Mouse (Mus musculus) heart, embryonic 14.5 days (tissue): ENCODE results near the gene Fgfr2. TPM values are rescaled to one million over a fixed set of nuclear protein-coding genes. Genes with fewer than 3 reads are reported as not detected.

Experiments used
- ATAC-seq: fragments of 200-750 bp; cut with Nextera tagmentation; 2 replicates; pipeline ENCODE4 v1.8.0; 2017; ENCODE audit warnings: low read depth, moderate TSS enrichment; ENCODE audit not compliant: insufficient number of reproducible peaks, insufficient read depth, low FRiP score
- H3K27ac ChIP-seq, 2 experiments: fragments of 200-500 bp in 1 of 2; fragments of 300-500 bp in 1 of 2; sonication (generic) in 1 of 2; replicated peaks in 1 of 2; 2 replicates each; pipeline ENCODE4 v1.5.1; 2012 to 2014; ENCODE audit warnings: low read depth in 2 of 2, low read length in 2 of 2, control low read depth in 1 of 2, mild to moderate bottlenecking in 1 of 2, mixed read lengths in 1 of 2; ENCODE audit not compliant: control insufficient read depth in 1 of 2, insufficient read depth in 1 of 2
- H3K27me3 ChIP-seq: fragments of 300-500 bp; sonication (generic); 2 replicates; pipeline ENCODE4 v1.6.1; 2014; ENCODE audit warnings: mild to moderate bottlenecking, low read length, control low read depth; ENCODE audit not compliant: control insufficient read depth, insufficient read depth
- H3K36me3 ChIP-seq: fragments of 300-500 bp; sonication (generic); 2 replicates; pipeline ENCODE4 v1.6.1; 2014; ENCODE audit warnings: mild to moderate bottlenecking, control low read depth, low read length, mixed read lengths; ENCODE audit not compliant: control insufficient read depth, insufficient read depth
- H3K4me1 ChIP-seq, 2 experiments: fragments of 200-500 bp in 1 of 2; fragments of 300-500 bp in 1 of 2; sonication (generic) in 1 of 2; 2 replicates each; pipeline ENCODE4 v1.6.1; 2012 to 2014; ENCODE audit warnings: low read length in 2 of 2, control low read depth in 1 of 2, mixed read lengths in 1 of 2; ENCODE audit not compliant: control insufficient read depth in 2 of 2, insufficient read depth in 2 of 2
- H3K4me2 ChIP-seq: fragments of 300-500 bp; sonication (generic); 2 replicates; pipeline ENCODE4 v1.6.1; 2014; ENCODE audit warnings: mild to moderate bottlenecking, low read length
- H3K4me3 ChIP-seq, 2 experiments: fragments of 200-500 bp in 1 of 2; fragments of 300-500 bp in 1 of 2; sonication (generic) in 1 of 2; 2 replicates each; pipeline ENCODE4 v1.5.1; 2012 to 2014; ENCODE audit warnings: low read length in 2 of 2, mild to moderate bottlenecking in 2 of 2, control low read depth in 1 of 2, low read depth in 1 of 2, moderate library complexity in 1 of 2; ENCODE audit not compliant: control insufficient read depth in 1 of 2, insufficient read depth in 1 of 2
- H3K9ac ChIP-seq: fragments of 300-500 bp; sonication (generic); 2 replicates; pipeline ENCODE4 v1.6.1; 2014; ENCODE audit warnings: mild to moderate bottlenecking, low read length
- H3K9me3 ChIP-seq: fragments of 300-500 bp; sonication (generic); 2 replicates; pipeline ENCODE4 v1.6.1; 2016; ENCODE audit warnings: low read length, control low read depth; ENCODE audit not compliant: control insufficient read depth
- WGBS: fragments of 180-500 bp; shearing (Covaris S2); extraction: QIAGEN DNeasy Blood & Tissue Kit; methylation state at CpG from one replicate; pipeline ENCODE4 v1.1.7; 2014; 5-methylcytosine and 5-hydroxymethylcytosine counted together
- polyA plus RNA-seq: library from polyadenylated mRNA; unstranded; fragments of >200 nt; fragmentation: Nextera tagmentation; extraction: Ambion mirVana; gene quantifications from 2 replicates; pipeline ENCODE4 v1.2.1, GENCODE M21; 2014

The Fgfr2 gene
- polyA plus RNA-seq, 1 experiment from 2014 or later = 22.4 TPM

DNA sequence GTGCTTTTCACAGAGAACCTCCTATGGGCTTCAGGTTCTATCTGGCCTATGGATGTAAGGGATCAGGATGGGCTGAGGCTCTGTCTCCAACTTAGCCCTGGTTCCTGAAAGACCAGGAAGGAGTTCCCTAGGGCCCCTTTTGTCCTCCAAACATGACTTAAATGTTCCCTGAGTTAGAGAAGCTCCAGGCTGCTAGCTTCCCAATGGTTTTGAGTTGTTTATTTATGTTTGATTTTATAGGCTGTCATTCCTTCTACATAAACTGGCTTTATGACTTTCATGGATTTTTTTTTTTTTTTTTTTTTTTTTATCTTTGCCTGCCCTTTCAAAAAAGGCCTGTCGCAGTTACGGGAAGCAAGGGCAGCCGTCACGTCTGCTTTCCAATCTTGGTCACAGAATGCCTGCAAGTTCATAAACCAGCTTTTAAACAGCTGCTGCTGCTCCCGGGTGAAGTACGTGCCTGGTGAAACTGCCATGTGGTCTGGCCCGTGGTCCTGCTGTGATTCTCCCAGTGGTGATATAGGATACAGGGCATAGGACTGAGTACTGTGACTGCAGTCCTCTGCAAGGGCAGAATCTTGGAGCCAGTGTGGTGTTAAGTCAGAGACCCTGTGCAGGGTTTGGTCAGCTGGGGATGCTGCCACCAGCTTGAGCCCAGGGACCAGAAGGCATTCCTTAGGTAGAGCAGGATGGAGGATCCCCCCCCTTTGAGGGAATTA, 38.4 kb upstream of the Fgfr2 start:
- no peaks in the 10 kb centered on the region for H3K9me3 ChIP-seq
- no peaks in the 10 kb centered on the region for H3K36me3 ChIP-seq
- H3K9ac ChIP-seq = no peak overlapping the region
- no peak overlapping the region for H3K27ac ChIP-seq
- H3K27me3 ChIP-seq = no peaks in the 10 kb centered on the region
- ATAC-seq = no peak
- no peak overlapping the region for H3K4me3 ChIP-seq
- WGBS = 54% methylated on average over 7 of the region's 7 CpGs
- H3K4me1 ChIP-seq = peaks cover 0 to 2% of the 10 kb centered on the region in 2 experiments; a peak in 1 of 4 replicates
- no peak overlapping the region for H3K4me2 ChIP-seq

DNA sequence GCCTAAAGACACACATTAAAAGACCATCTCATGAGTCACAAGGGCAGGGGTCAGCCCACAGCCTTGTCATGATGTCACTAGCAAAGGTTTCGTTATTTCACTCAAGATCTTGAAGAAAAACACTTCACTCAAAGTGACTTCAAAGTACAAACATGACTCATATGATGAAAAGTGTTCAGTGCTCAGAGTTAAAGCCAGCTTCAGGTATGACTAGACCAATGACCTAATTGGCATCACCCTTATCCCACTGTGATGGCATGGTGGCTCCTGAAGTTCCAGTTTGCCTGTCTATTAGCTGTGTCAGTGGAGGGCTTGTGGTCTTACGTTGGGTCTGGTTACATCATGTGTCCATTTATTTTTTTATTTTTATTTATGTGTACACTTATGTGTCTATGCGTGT, 36.4 kb upstream of the Fgfr2 start:
- Histone ChIP-seq H3K27me3 (no peaks in the 10 kb centered on the region), H3K4me1 (peaks cover 0 to 2% of the 10 kb centered on the region in 2 experiments; a peak in 1 of 4 replicates), H3K9me3 (no peaks in the 10 kb centered on the region), H3K27ac (no peak overlapping the region), H3K9ac (no peak overlapping the region), H3K4me2 (no peak overlapping the region), H3K4me3 (no peak overlapping the region), H3K36me3 (no peaks in the 10 kb centered on the region)
- 91% methylated on average over 3 of the region's 3 CpGs for WGBS
- ATAC-seq = no peak

DNA sequence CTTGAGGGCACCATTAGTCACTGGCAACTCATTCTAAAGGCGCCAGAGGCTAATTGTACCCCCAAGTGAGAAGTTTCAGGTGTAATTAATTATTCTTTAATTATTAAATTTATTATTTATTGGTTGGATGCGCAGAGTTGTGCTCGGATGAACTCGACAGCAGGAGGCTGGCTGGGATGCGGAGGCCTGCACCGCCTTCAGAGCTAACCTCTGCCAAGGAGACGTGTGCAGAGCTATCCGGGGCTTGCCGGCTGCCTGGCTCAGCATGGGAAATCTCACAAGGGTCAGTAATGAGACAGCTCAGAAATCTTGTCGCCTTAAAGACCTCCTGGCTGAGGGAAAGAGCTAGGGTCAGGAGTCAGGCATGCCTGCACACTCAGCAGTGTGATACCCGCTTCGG, 32.5 kb upstream of the Fgfr2 start:
- Histone ChIP-seq H3K9me3 (no peaks in the 10 kb centered on the region), H3K4me2 (no peak overlapping the region), H3K36me3 (no peaks in the 10 kb centered on the region), H3K9ac (no peak overlapping the region), H3K27ac (no peak overlapping the region), H3K4me3 (no peak overlapping the region), H3K27me3 (no peaks in the 10 kb centered on the region), H3K4me1 (no peaks in the 10 kb centered on the region)
- WGBS = 84% methylated on average over 12 of the region's 12 CpGs
- ATAC-seq = no peak; the same call in 1 of the 2 replicates

DNA sequence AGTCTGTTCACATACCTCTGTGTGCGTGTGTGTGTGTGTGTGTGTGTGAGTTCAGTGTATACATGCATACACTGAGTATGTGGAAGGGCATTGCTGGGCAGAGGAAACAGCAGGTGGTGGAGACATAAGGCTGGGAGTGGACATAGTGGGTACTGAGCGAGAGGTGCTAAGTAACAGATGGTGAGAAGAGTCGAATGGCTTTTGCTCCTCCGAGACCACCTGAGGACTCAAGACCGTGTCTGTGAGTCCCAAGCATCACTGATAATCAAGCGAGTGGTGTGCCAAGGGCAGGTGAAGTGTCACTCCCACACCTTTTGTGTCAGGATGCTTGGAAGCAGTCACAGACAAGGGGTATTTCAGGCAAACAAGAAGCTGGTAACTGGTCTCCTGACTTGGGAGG, 31.7 kb upstream of the Fgfr2 start:
- Histone ChIP-seq H3K4me1 (no peaks in the 10 kb centered on the region), H3K9ac (no peak overlapping the region), H3K4me3 (no peak overlapping the region), H3K4me2 (no peak overlapping the region), H3K27me3 (no peaks in the 10 kb centered on the region), H3K27ac (no peak overlapping the region), H3K36me3 (no peaks in the 10 kb centered on the region), H3K9me3 (no peaks in the 10 kb centered on the region)
- WGBS = 67% methylated on average over 6 of the region's 6 CpGs
- ATAC-seq = no peak

DNA sequence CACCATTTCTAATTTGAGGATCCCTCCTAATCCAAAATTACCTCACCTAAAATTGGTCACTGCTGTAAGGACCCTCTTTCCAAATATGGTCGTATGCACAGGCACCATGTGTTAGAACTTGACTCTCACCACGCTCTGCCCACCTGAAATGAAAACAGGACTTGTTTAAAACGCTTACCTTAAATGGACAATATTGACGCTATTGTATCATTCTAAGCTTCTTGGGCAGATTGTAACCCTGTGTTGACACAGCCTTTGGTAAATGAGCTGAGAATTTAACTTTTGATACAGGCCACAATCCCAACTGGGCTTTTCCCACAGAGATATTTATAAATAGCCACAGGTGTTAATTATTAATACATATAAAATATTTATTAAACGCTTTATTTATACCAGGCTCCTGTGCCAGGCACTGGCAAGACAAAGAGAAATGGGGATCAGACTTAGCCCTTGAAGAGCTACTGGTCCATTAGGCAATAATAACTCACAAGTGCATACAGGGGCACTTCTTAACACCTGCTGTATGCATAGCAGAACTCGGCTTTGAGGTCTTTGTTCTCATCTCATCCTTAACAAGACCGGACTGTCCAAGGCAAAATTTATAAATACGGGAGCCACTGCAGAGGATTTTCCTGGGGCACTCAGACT, 16.7 kb upstream of the Fgfr2 start:
- Histone ChIP-seq H3K4me1 (no peaks in the 10 kb centered on the region), H3K9ac (no peak overlapping the region), H3K27ac (no peak overlapping the region), H3K27me3 (no peaks in the 10 kb centered on the region), H3K9me3 (no peaks in the 10 kb centered on the region; the same call in 1 of the 2 replicates), H3K4me2 (no peak overlapping the region), H3K36me3 (no peaks in the 10 kb centered on the region), H3K4me3 (no peak overlapping the region)
- WGBS = 80% methylated on average over 8 of the region's 8 CpGs
- ATAC-seq = no peak

DNA sequence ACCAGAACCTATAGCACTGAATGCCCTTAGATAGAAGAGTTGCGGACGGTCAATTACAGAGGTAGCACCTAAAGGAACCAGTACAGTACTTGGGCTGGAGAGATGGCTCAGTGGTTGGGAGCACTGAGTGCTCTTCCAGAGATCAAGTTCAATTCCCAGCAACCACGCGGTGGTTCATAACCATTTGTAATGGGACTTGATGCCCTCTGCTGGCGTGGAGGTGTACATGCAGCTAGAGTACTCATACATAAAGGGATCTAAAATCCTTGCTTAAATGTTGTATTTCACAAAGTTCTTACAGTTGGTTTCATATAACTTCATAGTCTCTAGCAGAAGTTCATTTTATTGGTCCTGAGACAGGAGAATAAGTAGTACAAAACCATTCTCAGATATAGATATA, 10.4 kb upstream of the Fgfr2 start:
- WGBS = 73% methylated on average over 5 of the region's 5 CpGs
- Histone ChIP-seq H3K4me1 (no peaks in the 10 kb centered on the region), H3K27ac (no peak overlapping the region), H3K4me2 (no peak overlapping the region), H3K9me3 (peaks cover 6% of the 10 kb centered on the region; the same call in 1 of the 2 replicates), H3K36me3 (no peaks in the 10 kb centered on the region), H3K9ac (no peak overlapping the region), H3K27me3 (no peaks in the 10 kb centered on the region), H3K4me3 (no peak overlapping the region)
- ATAC-seq = no peak

DNA sequence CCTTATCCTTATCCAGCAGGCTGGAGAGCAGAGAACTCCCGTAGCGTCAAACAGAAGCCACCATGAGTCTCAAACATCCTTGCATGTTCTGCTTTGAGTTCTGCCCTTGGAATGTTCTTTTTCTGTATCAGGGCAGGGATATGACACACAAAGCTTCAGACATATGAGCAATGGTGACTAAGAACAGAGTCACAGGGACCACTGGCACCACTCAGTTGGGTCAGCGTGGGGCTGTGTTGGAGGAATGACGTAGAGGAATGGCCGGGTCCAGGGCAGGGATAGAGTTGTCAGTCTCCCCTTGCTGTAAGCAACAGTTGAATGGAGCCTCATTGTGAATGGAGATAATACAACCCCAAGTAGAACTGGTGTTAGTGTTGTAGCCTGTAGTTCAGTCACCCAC, 9.6 kb upstream of the Fgfr2 start:
- H3K4me2 ChIP-seq = no peak overlapping the region
- no peaks in the 10 kb centered on the region for H3K4me1 ChIP-seq
- no peak for ATAC-seq
- 93% methylated on average over 5 of the region's 5 CpGs for WGBS
- H3K9ac ChIP-seq = no peak overlapping the region
- no peak overlapping the region for H3K4me3 ChIP-seq
- H3K27me3 ChIP-seq = no peaks in the 10 kb centered on the region
- H3K27ac ChIP-seq = no peak overlapping the region
- peaks cover 8% of the 10 kb centered on the region; the same call in 1 of the 2 replicates for H3K9me3 ChIP-seq
- no peaks in the 10 kb centered on the region for H3K36me3 ChIP-seq
